Mouse (Mus musculus) adrenal gland (tissue): Measurements from ENCODE around the gene Fam13a.

Experiments used
- intact Hi-C: fragments of 180-260 bp; cut with DNase I; formaldehyde crosslinking; loops from one replicate; pipeline ENCODE4 v1.15.1; 2025

Fam13a gene

DNA sequence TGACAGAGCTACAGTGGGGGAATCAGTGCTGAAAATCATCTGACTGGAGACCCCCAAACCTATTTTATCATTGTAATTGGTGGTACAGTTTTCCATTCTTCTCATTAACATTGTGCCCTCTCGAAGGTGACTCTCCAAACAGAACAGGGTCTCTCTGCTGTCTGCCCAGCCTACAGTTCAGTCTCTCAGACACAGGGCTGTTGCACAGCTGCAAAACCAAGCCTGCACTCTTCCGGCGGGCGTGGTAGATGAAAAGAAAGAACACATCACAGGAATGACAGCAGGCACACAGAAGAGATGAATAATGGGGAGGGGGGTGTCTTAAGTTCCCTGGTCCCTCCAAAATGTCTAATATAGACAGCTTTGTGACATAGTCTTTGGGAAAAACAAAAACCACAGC lies 90.2 kb downstream of the Fam13a start:
- intact Hi-C loops, result no loop called here

- intact Hi-C loops, result no loop called here
Measured at GRCm38 (mm10) chr6:58933189-58933913, 91.0 kb downstream of the Fam13a start.

- intact Hi-C loops, result no loop called here
Measured at GRCm38 (mm10) chr6:58932515-58933188, 91.7 kb downstream of the Fam13a start.

GRCm38 (mm10) chr6:58931149-58931548 lies 93.2 kb downstream of the Fam13a start:
- intact Hi-C loops, result no loop called here

GRCm38 (mm10) chr6:58929911-58930431 lies 94.4 kb downstream of the Fam13a start:
- intact Hi-C loops, result no loop called here

DNA sequence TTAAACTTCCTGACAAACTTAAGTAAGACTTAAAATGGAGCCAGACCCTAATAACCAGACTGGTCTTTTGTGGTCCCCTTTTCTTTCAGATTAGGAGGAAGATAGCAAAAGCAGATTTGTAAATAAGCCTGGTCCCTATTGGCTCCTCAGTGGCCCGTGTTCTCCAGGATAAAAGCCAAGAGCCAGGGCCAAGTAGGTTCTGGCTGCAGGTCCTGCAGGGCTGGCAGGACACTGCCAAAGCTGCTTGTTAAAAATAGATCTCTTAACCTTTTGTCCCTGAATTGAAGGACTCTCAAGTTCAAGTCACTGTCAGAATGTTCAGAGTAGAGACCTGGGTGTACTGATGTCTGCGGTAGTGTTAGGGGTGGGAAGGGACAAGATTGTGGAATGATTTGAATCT lies 96.5 kb downstream of the Fam13a start:
- intact Hi-C loops, result no loop called here

DNA sequence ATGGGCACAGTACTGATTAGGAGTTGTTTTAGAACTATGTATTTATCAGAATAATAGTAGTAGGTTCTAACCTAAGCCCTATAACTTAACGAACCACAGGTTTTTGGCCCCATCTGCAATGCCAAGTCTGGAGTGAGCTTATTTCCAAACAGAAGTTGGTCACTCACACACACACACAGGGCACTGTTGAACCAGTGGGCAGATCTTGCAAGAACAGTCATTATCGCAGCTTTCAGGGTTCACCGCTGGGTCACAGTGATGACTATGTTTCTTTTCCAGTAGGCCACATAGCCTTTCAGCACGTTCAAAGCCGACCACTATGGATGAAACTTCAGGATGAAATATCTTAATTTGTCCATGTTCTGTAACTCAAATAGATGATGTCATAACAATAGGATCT lies 101.8 kb downstream of the Fam13a start:
- intact Hi-C loops, result no loop called here

GRCm38 (mm10) chr6:58921623-58922022 lies 102.7 kb downstream of the Fam13a start:
- intact Hi-C loops, result loop anchor here (2.0 kb wide), 1 partner anchor 259 kb away; no protein-coding TSS in a partner anchor

- intact Hi-C loops, result loop anchor here (2.0 kb wide), 1 partner anchor 260 kb away; no protein-coding TSS in a partner anchor
Measured at GRCm38 (mm10) chr6:58920735-58921134, 103.6 kb downstream of the Fam13a start.

- intact Hi-C loops, result no loop called here
Measured at GRCm38 (mm10) chr6:58916498-58916897, 107.9 kb downstream of the Fam13a start.

GRCm38 (mm10) chr6:58913971-58914370 lies 110.4 kb downstream of the Fam13a start:
- intact Hi-C loops, result no loop called here

GRCm38 (mm10) chr6:58913551-58913950 lies 110.8 kb downstream of the Fam13a start:
- intact Hi-C loops, result no loop called here

DNA sequence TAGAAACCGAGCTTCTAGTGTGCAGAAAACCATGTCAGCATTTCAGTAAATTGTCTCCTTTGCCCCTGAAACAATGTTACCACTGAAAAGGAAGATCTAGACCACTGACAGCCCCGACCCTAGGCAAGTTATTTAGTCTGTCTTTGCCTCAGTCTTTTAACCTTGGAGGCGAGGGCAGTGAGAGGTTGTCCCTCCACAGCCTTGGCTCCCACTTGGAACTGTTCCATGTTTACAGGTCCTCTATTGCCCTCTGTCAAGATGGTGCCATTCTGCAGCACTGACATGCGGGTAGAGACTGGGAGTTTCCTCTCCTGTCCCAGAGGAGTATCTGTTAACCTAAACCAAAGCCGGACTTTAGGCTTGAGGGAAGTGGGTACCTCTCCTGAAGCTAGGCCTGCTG lies 111.5 kb downstream of the Fam13a start:
- intact Hi-C loops, result no loop called here

- intact Hi-C loops, result no loop called here
Measured at GRCm38 (mm10) chr6:58907791-58908190, 116.6 kb downstream of the Fam13a start.

DNA sequence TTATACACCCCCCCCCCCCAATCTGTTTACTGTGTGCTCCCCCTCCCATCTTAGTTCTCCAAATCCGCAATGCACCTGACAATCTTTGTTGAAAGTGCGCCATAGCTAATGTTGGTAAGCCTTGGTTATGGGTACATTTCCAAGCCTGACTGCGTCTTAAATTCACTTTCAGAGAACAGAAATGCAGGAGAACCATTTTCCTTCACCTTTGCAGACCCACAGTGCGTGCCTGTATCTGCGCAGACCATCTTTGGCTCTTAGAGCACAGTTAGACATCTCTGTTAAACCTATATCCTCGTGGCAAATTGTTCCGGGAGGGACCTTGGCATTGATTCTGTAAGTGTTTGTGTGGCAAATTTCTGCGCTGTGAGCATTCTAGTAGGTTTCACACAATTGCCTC lies 117.0 kb downstream of the Fam13a start:
- intact Hi-C loops, result no loop called here

GRCm38 (mm10) chr6:58906852-58907261 lies 117.5 kb downstream of the Fam13a start, which contains the start of gene Nap1l5:
Gene Nap1l5, minus strand, starts transcription at chr6:58907076.
- intact Hi-C loops, result no loop called here

DNA sequence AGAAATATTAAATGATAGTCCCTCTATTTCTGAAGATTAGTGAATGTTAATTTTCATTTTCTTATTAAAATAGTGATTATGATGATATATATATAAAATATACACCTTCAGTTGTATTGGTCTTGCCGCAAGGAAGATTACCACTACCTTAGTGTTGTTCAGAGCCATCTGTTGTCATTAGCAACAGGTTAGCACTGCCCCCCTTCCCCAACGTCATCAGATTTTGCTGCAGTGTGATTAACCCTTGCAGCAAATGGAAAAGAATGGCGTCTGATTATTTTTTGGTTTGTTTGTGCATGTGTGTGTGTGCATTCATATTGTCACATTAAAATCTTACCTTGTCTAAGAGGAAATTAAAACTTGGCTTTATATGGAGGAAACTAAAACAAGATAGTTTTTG lies 119.8 kb downstream of the Fam13a start:
- intact Hi-C loops, result no loop called here

GRCm38 (mm10) chr6:58903171-58903570 lies 121.2 kb downstream of the Fam13a start:
- intact Hi-C loops, result no loop called here

DNA sequence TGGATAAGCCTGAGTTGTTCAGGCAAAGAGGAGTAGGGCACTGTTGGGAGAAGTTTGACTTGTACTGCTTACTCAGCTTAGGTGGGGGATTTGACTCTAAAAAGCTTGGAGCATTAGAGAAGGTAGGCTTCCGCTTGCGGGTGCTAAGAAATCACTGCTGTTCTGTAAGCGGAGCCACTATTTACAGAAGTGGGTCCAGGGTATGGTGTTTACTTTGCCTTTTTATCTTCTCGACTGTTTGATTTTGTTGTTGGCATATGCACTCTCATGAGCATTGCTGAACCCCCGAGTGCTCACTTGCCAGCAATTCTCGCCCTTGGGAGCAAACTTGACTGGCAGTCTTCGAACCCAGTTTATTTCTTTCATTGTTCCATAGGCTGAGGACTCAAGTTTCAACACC lies 123.8 kb downstream of the Fam13a start:
- intact Hi-C loops, result no loop called here

DNA sequence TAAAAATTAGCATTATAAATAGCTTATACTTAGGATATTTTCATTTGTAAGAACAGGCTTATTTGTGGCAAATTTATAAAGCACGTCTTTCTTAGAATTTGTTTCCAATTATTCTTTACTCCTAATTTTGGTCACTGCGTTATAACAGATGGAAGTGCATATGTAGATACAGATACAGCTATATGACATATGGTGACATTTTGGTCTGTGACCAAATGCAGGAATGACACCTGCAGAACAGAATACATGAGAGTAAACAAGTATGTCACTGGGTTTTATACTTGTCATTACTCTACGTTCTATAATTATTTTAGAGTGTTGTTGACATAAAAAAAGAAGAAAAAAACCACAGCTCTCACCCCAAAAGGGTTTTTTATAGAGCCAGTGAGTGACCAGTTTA lies 125.3 kb downstream of the Fam13a start:
- intact Hi-C loops, result no loop called here

- intact Hi-C loops, result no loop called here
Measured at GRCm38 (mm10) chr6:58896648-58897047, 127.7 kb downstream of the Fam13a start.

DNA sequence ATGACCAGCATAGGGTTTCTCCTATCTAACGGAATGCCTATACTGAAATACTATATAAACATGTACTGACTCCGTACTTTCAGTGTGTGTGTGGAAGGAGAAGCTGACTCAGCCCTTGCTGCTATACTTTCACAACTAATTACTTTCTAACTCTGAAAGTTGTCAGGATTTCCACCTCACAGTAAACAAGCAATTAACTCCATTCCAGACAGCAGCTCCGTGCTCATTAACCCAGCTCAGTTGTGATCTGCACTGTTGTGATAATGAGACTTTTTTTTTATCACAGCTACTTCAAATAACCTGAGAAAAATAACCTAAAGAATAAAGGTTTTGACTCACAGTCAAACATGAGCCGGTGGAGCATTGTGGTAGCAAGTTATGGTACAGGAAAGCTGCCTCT lies 129.4 kb downstream of the Fam13a start:
- intact Hi-C loops, result no loop called here

DNA sequence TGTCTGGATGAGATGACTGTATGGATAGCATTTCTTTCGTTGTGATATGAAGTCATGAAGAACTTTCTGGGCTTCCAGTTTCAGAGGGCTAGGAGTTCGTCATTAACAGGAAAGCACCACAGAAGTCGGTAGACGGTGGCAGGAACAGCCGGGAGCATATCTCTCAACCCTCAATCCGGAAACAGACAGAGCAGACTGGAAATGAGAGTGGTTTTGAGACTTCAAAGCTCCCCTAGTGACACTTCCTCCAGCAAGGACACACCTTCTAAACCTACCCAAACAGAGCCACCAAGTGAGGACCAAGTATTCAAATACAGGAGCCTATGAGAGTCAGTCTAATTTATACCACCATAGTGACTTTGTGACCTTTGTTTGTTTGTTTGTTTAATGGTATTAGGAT lies 131.0 kb downstream of the Fam13a start:
- intact Hi-C loops, result no loop called here
